In the genomic region with DNA sequence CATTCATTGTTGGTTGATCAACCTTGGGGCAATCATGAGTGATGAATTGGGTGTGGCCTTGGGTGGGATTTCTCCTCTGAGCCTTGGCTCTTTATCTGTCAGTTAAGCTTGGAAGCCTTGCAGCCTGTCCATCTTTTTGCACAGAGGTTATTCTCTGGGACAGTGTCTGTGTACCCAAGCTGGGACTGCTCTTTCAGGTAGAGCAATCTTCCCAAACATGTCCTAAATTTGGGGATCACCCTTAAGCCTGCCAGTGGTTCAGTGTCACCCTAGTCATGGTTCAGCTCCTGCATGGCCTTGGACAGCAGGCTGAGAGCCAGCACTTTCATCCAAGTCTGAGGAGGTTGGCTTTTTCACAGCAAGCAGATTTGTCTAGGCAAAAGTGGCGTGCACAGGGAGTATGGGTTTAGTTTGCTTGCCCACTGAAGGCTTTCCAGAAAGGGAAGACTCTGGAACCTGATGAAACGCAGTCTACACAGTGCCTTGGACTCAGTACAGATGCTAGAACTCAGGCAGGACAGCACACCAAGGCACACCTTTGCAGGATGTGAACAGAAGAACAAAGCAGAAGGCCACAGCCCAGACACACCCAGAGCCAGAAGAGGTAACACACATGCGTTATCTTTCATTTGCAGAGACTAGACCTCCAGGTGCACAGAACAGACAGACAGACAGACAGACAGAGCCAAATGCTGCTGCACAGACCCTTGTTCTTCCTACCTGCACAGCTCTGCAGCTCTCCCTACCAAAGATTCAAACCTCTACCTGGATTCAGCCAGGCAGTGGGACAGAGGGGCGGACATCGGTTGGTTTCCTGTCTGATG, we compare ENCODE assay signal across 16 mouse cellular contexts.
A peak's percentile ranks its signal among the peaks of the same experiment; 100 is the strongest.
DNase-seq lines count a peak whose midpoint lies in the region; ATAC-seq lines count a peak whose summit lies in the region.
"Had no signal": no experiment of that assay in that cellular context is flagged by ENCODE, and none has a peak within 500 bp of the region (broad histone marks: within the 10 kb centered on the region; RNA-seq: fewer than 3 reads in every experiment).

No protein-coding gene starts in this region.

- no peak overlapping the region for H3K4me2 ChIP-seq in lung, embryonic 15.5 days
- H3K4me2 ChIP-seq: embryonic facial prominence, embryonic 12.5 days; midbrain, embryonic 12.5 days had no signal

- H3K27me3 ChIP-seq in heart, embryonic 10.5 days (ENCODE audit: insufficient read depth, poor library complexity, severe bottlenecking) = no peaks in the 10 kb centered on the region
- H3K27me3 ChIP-seq in lung, embryonic 15.5 days = no peaks in the 10 kb centered on the region
- H3K27me3 ChIP-seq: embryonic facial prominence, embryonic 12.5 days; midbrain, embryonic 12.5 days had no signal

- H3K9ac ChIP-seq in lung, embryonic 15.5 days = no peak overlapping the region
- H3K9ac ChIP-seq: embryonic facial prominence, embryonic 12.5 days; liver, postnatal 0 days; midbrain, embryonic 12.5 days had no signal

- H3K4me1 ChIP-seq in heart, embryonic 10.5 days = peaks cover 24% of the 10 kb centered on the region
- 0 out of 2 replicates have a peak, but pooled peaks cover 14% of the 10 kb centered on the region for H3K4me1 ChIP-seq in lung, embryonic 15.5 days
- peaks cover 66% of the 10 kb centered on the region for H3K4me1 ChIP-seq in brown adipose tissue, adult 24 weeks (ENCODE audit: control insufficient read depth, insufficient read depth, insufficient read length, low read length)
- H3K4me1 ChIP-seq: embryonic facial prominence, embryonic 12.5 days had no signal

- H3K27ac ChIP-seq in heart, embryonic 10.5 days = peak overlapping the region; percentile 23; the same call in 1 of the 2 replicates
- peak overlapping the region; percentile 60 for H3K27ac ChIP-seq in lung, embryonic 15.5 days
- peak overlapping the region; percentile 95 for H3K27ac ChIP-seq in brown adipose tissue, adult 24 weeks (replicated peaks; ENCODE audit: low read depth, low read length)
- H3K27ac ChIP-seq: embryonic facial prominence, embryonic 12.5 days; left cerebral cortex, adult 2 months; midbrain, embryonic 12.5 days had no signal

- no peaks in the 10 kb centered on the region for H3K9me3 ChIP-seq in heart, embryonic 10.5 days
- no peaks in the 10 kb centered on the region for H3K9me3 ChIP-seq in lung, embryonic 15.5 days
- H3K9me3 ChIP-seq: embryonic facial prominence, embryonic 12.5 days; midbrain, embryonic 12.5 days had no signal

- no peak for DNase-seq in heart, embryonic 10.5 days (ENCODE audit: low spot score)
- DNase-seq in heart, adult 18-20 months = no peak
- no peak for DNase-seq in lung, postnatal 4 days
- no peak for DNase-seq in ovary, postnatal 10 days (ENCODE audit: low spot score)
- DNase-seq in urinary bladder, postnatal 4 days (ENCODE audit: low spot score in 2 of 2) = no peak
- DNase-seq: cerebellum, adult 9-10 months; gastrocnemius, postnatal 36 days; liver, postnatal 0 days; thymus, adult 2 months had no signal

- no peak overlapping the region for H3K4me3 ChIP-seq in heart, embryonic 10.5 days
- no peak overlapping the region for H3K4me3 ChIP-seq in lung, embryonic 15.5 days
- no peak overlapping the region for H3K4me3 ChIP-seq in brown adipose tissue, adult 24 weeks (ENCODE audit: insufficient read depth, low read depth, low read length)
- H3K4me3 ChIP-seq: embryonic facial prominence, embryonic 12.5 days; left cerebral cortex, adult 2 months; midbrain, embryonic 12.5 days had no signal

- WGBS in heart, embryonic 10.5 days = 78% methylated on average over 5 of the region's 5 CpGs
- WGBS in lung, embryonic 15.5 days = 63% methylated on average over 5 of the region's 5 CpGs

- no peak for ATAC-seq in lung, embryonic 15.5 days (ENCODE audit: borderline replicate concordance, extremely low read depth, low FRiP score, low TSS enrichment)
- ATAC-seq: forebrain, embryonic 16.5 days; hindbrain, embryonic 16.5 days had no signal

- peaks cover 54% of the 10 kb centered on the region for H3K36me3 ChIP-seq in heart, embryonic 10.5 days
- H3K36me3 ChIP-seq in lung, embryonic 15.5 days = peaks cover 63% of the 10 kb centered on the region

Comparison
In these comparisons a context has a peak if more than half of its experiments do, and no peak if none do; other contexts are left out.
1. H3K27ac ChIP-seq: peak in every context shown above with its lines; median percentile 95 in brown adipose tissue, adult 24 weeks; 60 in lung, embryonic 15.5 days; 23 in heart, embryonic 10.5 days.